Mouse (Mus musculus): ENCODE results near the gene Ptpn14. TPM values are rescaled to one million over a fixed set of nuclear protein-coding genes. Genes with fewer than 3 reads are reported as not detected.

Ptpn14 gene
- polyA plus RNA-seq, 1 experiment: 2.6 TPM

DNA sequence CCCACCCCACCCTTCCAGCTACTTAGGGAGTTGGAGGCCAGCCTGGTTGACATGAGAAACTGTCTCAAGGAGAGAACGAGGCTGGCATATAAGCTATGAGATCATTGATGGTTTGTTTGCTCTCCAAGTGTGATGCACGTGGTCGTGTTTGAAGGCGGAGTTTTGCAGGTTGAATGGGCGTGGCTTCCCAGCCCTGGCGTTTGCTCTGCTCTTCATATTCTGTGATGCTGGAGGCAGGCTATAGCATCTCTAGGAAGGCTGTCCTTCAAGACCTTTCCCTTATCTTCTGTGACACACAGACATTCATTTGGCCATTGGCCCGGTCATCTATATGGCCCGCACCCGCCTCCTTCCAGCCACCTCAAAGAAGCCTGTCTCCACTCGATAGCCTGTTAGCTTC, 39.1 kb downstream of the Ptpn14 start:
- Histone ChIP-seq H3K4me1 (ENCODE audit: control insufficient read depth, insufficient read depth, low read length) (no peaks in the 10 kb centered on the region), H3K4me3 (replicated peaks; ENCODE audit: control insufficient read depth, low read depth, low read length) (no peak overlapping the region), H3K27ac (ENCODE audit: control insufficient read depth, insufficient read depth, low read depth, low read length, poor library complexity) (no peak overlapping the region)
- no peak for TF ChIP-seq POLR2A (IDR thresholded peaks at IDR 0.05; ENCODE audit: borderline replicate concordance, control insufficient read depth, low read depth, low read length)
- no peak for TF ChIP-seq CTCF (IDR thresholded peaks at IDR 0.05; ENCODE audit: control insufficient read depth, insufficient read depth, low read length)
- WGBS: 57% methylated on average over 10 of the region's 10 CpGs

DNA sequence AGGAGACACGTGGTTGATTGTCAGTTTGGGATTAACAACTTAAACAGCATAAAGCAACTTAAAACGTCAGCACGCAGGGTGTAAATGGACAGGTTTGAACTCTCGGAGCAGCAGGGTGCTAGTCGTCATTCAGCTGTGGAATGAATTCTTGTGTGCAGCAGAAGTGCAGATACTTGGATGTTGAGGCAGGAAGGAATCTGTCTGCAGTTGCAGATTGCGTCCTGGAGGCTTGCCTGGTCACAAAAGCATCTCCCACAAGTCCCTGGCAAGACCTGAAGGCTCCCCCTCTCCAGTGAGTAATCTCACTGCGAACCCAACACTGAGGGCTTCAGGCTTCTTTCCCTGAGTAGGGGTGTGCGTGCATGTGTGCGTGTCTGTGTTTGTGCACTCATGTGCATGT, 39.8 kb downstream of the Ptpn14 start:
- H3K27ac ChIP-seq (ENCODE audit: control insufficient read depth, insufficient read depth, low read depth, low read length, poor library complexity): no peak overlapping the region
- TF ChIP-seq POLR2A (IDR thresholded peaks at IDR 0.05; ENCODE audit: borderline replicate concordance, control insufficient read depth, low read depth, low read length) (no peak), CTCF (IDR thresholded peaks at IDR 0.05; ENCODE audit: control insufficient read depth, insufficient read depth, low read length) (no peak)
- WGBS: 86% methylated on average over 9 of the region's 9 CpGs

DNA sequence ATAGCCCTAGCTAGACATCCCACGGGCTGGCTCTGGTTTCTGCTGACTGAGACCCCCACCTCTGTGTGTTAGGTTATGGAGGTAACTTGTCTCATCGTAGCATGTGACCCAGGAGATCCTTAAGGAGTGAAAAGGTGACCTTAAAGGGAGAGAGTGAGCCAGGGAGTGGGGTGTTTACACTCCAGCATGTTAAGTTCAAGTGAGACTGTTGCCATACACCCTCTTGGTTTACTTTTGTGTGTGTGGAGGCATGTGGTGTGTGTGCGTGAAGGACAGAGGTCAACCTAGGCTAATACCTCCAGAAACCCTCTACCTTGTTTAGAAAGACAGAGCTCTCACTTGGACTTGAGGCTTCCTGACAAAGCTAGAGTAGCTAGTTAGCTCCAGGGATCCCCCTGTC, 42.4 kb downstream of the Ptpn14 start:
- Histone ChIP-seq H3K4me1 (ENCODE audit: control insufficient read depth, insufficient read depth, low read length) (no peaks in the 10 kb centered on the region), H3K4me3 (replicated peaks; ENCODE audit: control insufficient read depth, low read depth, low read length) (no peak overlapping the region), H3K27ac (ENCODE audit: control insufficient read depth, insufficient read depth, low read depth, low read length, poor library complexity) (no peak overlapping the region)
- WGBS: 80% methylated on average over 3 of the region's 3 CpGs
- TF ChIP-seq CTCF (IDR thresholded peaks at IDR 0.05; ENCODE audit: control insufficient read depth, insufficient read depth, low read length) (no peak), POLR2A (IDR thresholded peaks at IDR 0.05; ENCODE audit: borderline replicate concordance, control insufficient read depth, low read depth, low read length) (no peak)

More for the DNA sequence above, 39.8 kb downstream of the Ptpn14 start:
- Histone ChIP-seq H3K4me1 (ENCODE audit: control insufficient read depth, insufficient read depth, low read length) (no peaks in the 10 kb centered on the region), H3K4me3 (replicated peaks; ENCODE audit: control insufficient read depth, low read depth, low read length) (no peak overlapping the region)

DNA sequence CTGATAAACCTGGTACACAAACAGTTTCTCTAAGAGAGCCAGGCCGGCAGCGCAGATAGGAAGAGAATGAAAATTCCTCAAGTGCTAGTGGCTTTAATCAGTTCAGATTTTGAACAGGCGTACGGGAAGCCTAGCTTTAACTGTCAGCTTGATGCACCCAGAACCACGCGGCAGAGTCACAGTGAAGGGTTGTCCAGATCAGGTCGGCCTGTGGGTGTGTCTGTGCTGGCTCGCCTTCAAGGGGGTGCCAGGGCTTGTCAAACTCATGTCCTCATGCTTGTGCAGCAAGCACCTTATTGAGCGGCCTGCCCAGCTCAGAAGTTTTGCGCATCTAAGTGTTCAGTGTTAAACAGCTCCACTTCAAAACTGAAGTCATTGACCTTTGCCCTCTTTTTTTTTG, 44.6 kb downstream of the Ptpn14 start:
- Histone ChIP-seq H3K27ac (ENCODE audit: control insufficient read depth, insufficient read depth, low read depth, low read length, poor library complexity) (no peak overlapping the region), H3K4me1 (ENCODE audit: control insufficient read depth, insufficient read depth, low read length) (no peaks in the 10 kb centered on the region), H3K4me3 (replicated peaks; ENCODE audit: control insufficient read depth, low read depth, low read length) (no peak overlapping the region)
- WGBS: 78% methylated on average over 10 of the region's 10 CpGs
- TF ChIP-seq CTCF (IDR thresholded peaks at IDR 0.05; ENCODE audit: control insufficient read depth, insufficient read depth, low read length) (no peak), POLR2A (IDR thresholded peaks at IDR 0.05; ENCODE audit: borderline replicate concordance, control insufficient read depth, low read depth, low read length) (no peak)

DNA sequence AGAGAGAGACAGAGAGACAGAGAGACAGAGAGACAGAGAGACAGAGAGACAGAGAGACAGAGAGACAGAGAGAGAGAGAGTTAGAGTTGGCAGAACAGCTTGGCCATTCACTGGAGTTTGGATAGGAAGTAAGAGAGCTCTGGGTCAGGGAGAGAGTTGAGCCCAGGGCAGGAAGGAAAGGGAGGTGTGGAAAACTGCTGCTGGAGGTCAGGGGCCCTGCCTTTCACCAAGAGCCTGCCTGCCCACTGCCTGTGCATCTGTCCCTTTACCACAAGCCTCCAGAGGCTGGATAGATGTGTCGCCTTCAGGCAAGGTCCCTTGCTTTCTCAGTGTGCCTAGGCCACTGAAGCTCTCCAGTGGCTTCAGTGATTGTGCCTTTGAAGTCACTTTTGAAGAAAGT, 46.7 kb downstream of the Ptpn14 start:
- H3K4me3 ChIP-seq (replicated peaks; ENCODE audit: control insufficient read depth, low read depth, low read length): no peak overlapping the region
- no peak for TF ChIP-seq POLR2A (IDR thresholded peaks at IDR 0.05; ENCODE audit: borderline replicate concordance, control insufficient read depth, low read depth, low read length)
- TF ChIP-seq CTCF (IDR thresholded peaks at IDR 0.05; ENCODE audit: control insufficient read depth, insufficient read depth, low read length): no peak
- 27% methylated on average over 1 of the region's 1 CpGs for WGBS
- H3K27ac ChIP-seq (ENCODE audit: control insufficient read depth, insufficient read depth, low read depth, low read length, poor library complexity): no peak overlapping the region
- H3K4me1 ChIP-seq (ENCODE audit: control insufficient read depth, insufficient read depth, low read length): no peaks in the 10 kb centered on the region

DNA sequence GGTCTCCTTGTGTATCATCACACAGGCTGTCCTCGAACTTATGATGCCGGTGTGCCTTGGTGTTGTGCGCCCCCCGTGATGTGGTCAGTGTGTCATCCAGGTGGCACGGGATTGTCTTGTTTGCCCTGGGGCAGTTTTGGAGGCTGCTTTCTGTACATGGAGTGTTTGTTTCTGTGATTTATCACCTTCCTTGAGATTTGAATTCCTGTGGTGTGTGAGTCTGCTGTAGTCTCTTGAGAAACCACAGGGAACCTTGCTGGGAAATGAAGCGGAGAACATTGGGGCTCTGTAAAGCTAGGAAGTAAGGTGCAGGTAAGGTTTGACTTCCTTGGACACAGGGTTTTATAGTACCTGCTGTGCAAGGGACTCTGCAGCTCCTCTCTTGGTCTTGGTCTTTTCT, 49.1 kb downstream of the Ptpn14 start:
- Histone ChIP-seq H3K4me1 (ENCODE audit: control insufficient read depth, insufficient read depth, low read length) (peaks cover 2% of the 10 kb centered on the region), H3K27ac (ENCODE audit: control insufficient read depth, insufficient read depth, low read depth, low read length, poor library complexity) (no peak overlapping the region), H3K4me3 (replicated peaks; ENCODE audit: control insufficient read depth, low read depth, low read length) (no peak overlapping the region)
- WGBS: 86% methylated on average over 6 of the region's 6 CpGs
- TF ChIP-seq CTCF (IDR thresholded peaks at IDR 0.05; ENCODE audit: control insufficient read depth, insufficient read depth, low read length): no peak
- TF ChIP-seq POLR2A (IDR thresholded peaks at IDR 0.05; ENCODE audit: borderline replicate concordance, control insufficient read depth, low read depth, low read length): no peak

DNA sequence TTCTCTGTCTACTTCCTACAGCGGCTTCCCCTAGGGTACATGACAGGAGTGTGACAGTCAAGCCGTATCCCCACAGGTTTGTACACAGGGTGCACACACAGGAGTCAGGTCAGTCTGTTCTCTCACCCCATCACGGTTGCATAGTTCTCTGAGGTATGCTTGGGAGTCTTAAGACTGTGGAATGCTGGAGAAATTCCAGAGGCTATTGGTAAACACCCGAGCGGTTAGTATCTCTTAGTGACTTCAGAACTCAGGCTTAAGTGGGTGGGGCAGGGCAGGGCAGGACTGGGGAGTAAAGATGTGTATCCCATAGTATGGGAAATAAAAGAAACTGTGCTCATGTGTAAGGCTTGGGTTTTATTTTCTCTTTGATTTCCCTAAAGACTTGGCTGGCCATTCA, 50.3 kb downstream of the Ptpn14 start:
- TF ChIP-seq POLR2A (IDR thresholded peaks at IDR 0.05; ENCODE audit: borderline replicate concordance, control insufficient read depth, low read depth, low read length) (no peak), CTCF (IDR thresholded peaks at IDR 0.05; ENCODE audit: control insufficient read depth, insufficient read depth, low read length) (no peak)
- 78% methylated on average over 5 of the region's 5 CpGs for WGBS
- Histone ChIP-seq H3K27ac (ENCODE audit: control insufficient read depth, insufficient read depth, low read depth, low read length, poor library complexity) (no peak overlapping the region), H3K4me3 (replicated peaks; ENCODE audit: control insufficient read depth, low read depth, low read length) (no peak overlapping the region), H3K4me1 (ENCODE audit: control insufficient read depth, insufficient read depth, low read length) (peaks cover 2% of the 10 kb centered on the region)

DNA sequence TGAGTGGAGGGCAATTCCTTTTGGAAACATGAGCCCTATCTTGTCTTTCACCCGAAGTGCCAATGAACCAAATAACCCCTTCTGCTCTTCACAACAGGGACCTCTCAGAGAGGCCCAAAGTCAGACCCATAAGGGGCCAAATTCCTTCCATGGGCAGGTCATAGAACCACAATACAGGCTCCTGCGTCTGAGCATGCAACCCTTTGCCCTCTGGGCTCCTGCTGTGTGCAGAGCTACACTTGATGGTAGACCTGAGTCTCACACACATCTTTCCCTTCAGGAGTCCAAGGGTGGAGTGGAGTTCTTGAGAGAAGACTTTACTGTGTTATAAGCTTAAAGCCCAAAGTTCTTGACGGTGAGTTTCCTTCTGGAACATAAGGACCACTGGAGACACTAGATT, 51.2 kb downstream of the Ptpn14 start:
- H3K4me3 ChIP-seq (replicated peaks; ENCODE audit: control insufficient read depth, low read depth, low read length): no peak overlapping the region
- TF ChIP-seq CTCF (IDR thresholded peaks at IDR 0.05; ENCODE audit: control insufficient read depth, insufficient read depth, low read length) (no peak), POLR2A (IDR thresholded peaks at IDR 0.05; ENCODE audit: borderline replicate concordance, control insufficient read depth, low read depth, low read length) (no peak)
- H3K27ac ChIP-seq (ENCODE audit: control insufficient read depth, insufficient read depth, low read depth, low read length, poor library complexity): no peak overlapping the region
- peaks cover 2% of the 10 kb centered on the region for H3K4me1 ChIP-seq (ENCODE audit: control insufficient read depth, insufficient read depth, low read length)
- WGBS: 84% methylated on average over 3 of the region's 3 CpGs

DNA sequence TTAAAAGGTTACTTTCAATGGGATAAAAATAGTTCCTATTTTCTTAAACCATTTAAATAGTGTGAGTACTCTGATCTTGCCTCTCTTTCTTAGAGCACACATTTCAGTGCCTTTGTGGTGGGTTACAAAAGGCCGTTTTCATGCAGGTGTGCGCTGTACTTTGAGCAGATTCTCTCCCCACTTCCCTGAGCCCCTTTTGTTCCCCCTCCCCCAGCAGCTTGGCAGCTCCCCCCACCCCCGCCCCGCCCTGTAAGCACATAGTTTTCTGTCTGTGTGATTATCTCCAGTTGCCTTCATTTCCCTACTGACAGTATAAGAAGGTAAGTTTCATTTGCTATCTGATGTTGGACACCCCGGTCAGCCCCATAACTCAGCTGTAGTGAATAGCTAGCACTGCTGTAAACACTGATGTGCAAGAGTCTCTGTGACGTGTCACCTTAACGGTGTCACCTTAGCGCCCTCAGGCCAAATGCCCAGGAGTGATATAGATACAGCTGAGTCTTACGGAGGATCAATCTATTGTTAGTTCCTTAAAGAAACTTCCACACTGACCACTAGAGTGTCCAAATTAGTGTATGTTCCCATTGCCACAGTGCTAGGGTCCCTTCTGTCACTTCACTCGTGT, 53.8 kb downstream of the Ptpn14 start:
- Histone ChIP-seq H3K27ac (ENCODE audit: control insufficient read depth, insufficient read depth, low read depth, low read length, poor library complexity) (no peak overlapping the region), H3K4me1 (ENCODE audit: control insufficient read depth, insufficient read depth, low read length) (peaks cover 2% of the 10 kb centered on the region), H3K4me3 (replicated peaks; ENCODE audit: control insufficient read depth, low read depth, low read length) (no peak overlapping the region)
- 64% methylated on average over 10 of the region's 10 CpGs for WGBS
- no peak for TF ChIP-seq POLR2A (IDR thresholded peaks at IDR 0.05; ENCODE audit: borderline replicate concordance, control insufficient read depth, low read depth, low read length)
- no peak for TF ChIP-seq CTCF (IDR thresholded peaks at IDR 0.05; ENCODE audit: control insufficient read depth, insufficient read depth, low read length)
